Mouse (Mus musculus): ENCODE results near the gene Gsto2.

DNA sequence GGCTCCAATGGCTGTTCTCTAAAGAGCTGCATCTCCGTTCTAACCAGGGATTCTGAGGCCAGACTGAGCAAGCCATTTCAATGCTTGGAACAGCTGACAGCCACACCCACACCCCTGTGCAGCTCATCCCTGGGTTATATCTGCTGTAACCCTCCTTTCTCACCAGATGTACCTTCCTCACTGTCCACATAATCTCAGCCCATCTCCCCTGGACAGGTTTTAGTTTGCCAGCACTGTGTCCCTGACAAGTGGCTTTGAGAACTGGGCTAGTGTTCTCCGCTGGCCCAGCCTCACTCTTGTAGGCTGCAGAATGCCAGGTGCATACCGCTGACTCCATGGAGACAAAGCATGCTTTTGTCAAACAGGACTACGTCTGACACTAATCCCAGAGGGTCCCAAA is 52.1 kb downstream of the Gsto2 start:
- TF ChIP-seq POLR2A (IDR thresholded peaks at IDR 0.05; ENCODE audit: low read depth, low read length), result no peak
- no peak for TF ChIP-seq CTCF (IDR thresholded peaks at IDR 0.05; ENCODE audit: extremely low read depth, insufficient read depth, insufficient read length, insufficient replicate concordance)
